Mouse (Mus musculus) forebrain, embryonic 15.5 days (tissue): ENCODE data around the gene Klrb1. TPM values are rescaled to one million over a fixed set of nuclear protein-coding genes. Genes with fewer than 3 reads are reported as not detected.

ENCODE experiments used
- ATAC-seq: fragments of 200-750 bp; cut with Nextera tagmentation; replicated peaks from 2 replicates; pipeline ENCODE4 v1.8.0; 2017; ENCODE audit warnings: mild to moderate bottlenecking, moderate TSS enrichment, moderate library complexity
- H3K27ac ChIP-seq: fragments of 300-500 bp; sonication (generic); replicated peaks from 2 replicates; pipeline ENCODE4 v1.5.1; 2015; ENCODE audit warnings: mild to moderate bottlenecking, inconsistent platforms
- H3K27me3 ChIP-seq: fragments of 300-500 bp; sonication (generic); 2 replicates; pipeline ENCODE4 v1.6.1; 2015; ENCODE audit warnings: inconsistent platforms
- H3K36me3 ChIP-seq: fragments of 300-500 bp; sonication (generic); 2 replicates; pipeline ENCODE4 v1.6.1; 2015; ENCODE audit warnings: mild to moderate bottlenecking, inconsistent platforms
- H3K4me1 ChIP-seq: fragments of 300-500 bp; sonication (generic); 2 replicates; pipeline ENCODE4 v1.6.1; 2015; ENCODE audit warnings: inconsistent platforms
- H3K4me2 ChIP-seq: fragments of 300-500 bp; sonication (generic); replicated peaks from 2 replicates; pipeline ENCODE4 v1.6.1; 2015; ENCODE audit warnings: mild to moderate bottlenecking, inconsistent platforms
- H3K4me3 ChIP-seq: fragments of 300-500 bp; sonication (generic); 2 replicates; pipeline ENCODE4 v1.5.1; 2015; ENCODE audit warnings: mild to moderate bottlenecking, inconsistent platforms
- H3K9ac ChIP-seq: fragments of 300-500 bp; sonication (generic); replicated peaks from 2 replicates; pipeline ENCODE4 v1.6.1; 2015; ENCODE audit warnings: mild to moderate bottlenecking, inconsistent platforms
- H3K9me3 ChIP-seq: fragments of 300-500 bp; sonication (generic); 2 replicates; pipeline ENCODE4 v1.6.1; 2016; ENCODE audit warnings: inconsistent platforms
- WGBS: fragments of 180-500 bp; shearing (Covaris S2); methylation state at CpG from one replicate; pipeline ENCODE4 v1.1.7; 2015; ENCODE audit warnings: mixed read lengths; 5-methylcytosine and 5-hydroxymethylcytosine counted together
- polyA plus RNA-seq: library from polyadenylated mRNA; unstranded; fragments of >200 nt; fragmentation: Nextera tagmentation; extraction: Ambion mirVana; gene quantifications from 2 replicates; pipeline ENCODE4 v1.2.1, GENCODE M21; 2015

Gene Klrb1
- polyA plus RNA-seq, 1 experiment from 2014 or later, result not detected

GRCm38 (mm10) chr6:128679574-128679973 lies 43.3 kb downstream of the Klrb1 start:
- Histone ChIP-seq H3K9me3 (no peaks in the 10 kb centered on the region), H3K27ac (no peak overlapping the region), H3K27me3 (no peaks in the 10 kb centered on the region), H3K9ac (no peak overlapping the region), H3K4me2 (no peak overlapping the region), H3K36me3 (no peaks in the 10 kb centered on the region), H3K4me1 (no peaks in the 10 kb centered on the region), H3K4me3 (no peak overlapping the region)
- no peak for ATAC-seq

GRCm38 (mm10) chr6:128669936-128670335 lies 52.9 kb downstream of the Klrb1 start:
- ATAC-seq, result no peak
- Histone ChIP-seq H3K27me3 (no peaks in the 10 kb centered on the region), H3K27ac (no peak overlapping the region), H3K4me1 (no peaks in the 10 kb centered on the region), H3K9ac (no peak overlapping the region), H3K4me2 (no peak overlapping the region), H3K4me3 (no peak overlapping the region), H3K36me3 (no peaks in the 10 kb centered on the region), H3K9me3 (no peaks in the 10 kb centered on the region)
- WGBS, result 60% methylated on average over 4 of the region's 4 CpGs

GRCm38 (mm10) chr6:128662206-128662605 lies 60.7 kb downstream of the Klrb1 start, which contains the start of gene Clec2h:
Gene Clec2h (plus strand): TSS chr6:128662385.
- no peaks in the 10 kb centered on the region for H3K4me1 ChIP-seq
- no peak for ATAC-seq
- H3K9ac ChIP-seq, result no peak within 1 kb of the TSS
- H3K4me3 ChIP-seq, result no peak within 1 kb of the TSS
- WGBS, result 6% methylated on average over 1 of the region's 1 CpGs
- H3K9me3 ChIP-seq, result no peaks in the 10 kb centered on the region
- H3K36me3 ChIP-seq, result no peaks in the 10 kb centered on the region
- no peaks in the 10 kb centered on the region for H3K27me3 ChIP-seq
- H3K4me2 ChIP-seq, result no peak within 1 kb of the TSS
- no peak within 1 kb of the TSS for H3K27ac ChIP-seq

- WGBS, result 100% methylated on average over 1 of the region's 1 CpGs
- no peaks in the 10 kb centered on the region for H3K36me3 ChIP-seq
- ATAC-seq, result no peak
- no peak overlapping the region for H3K4me2 ChIP-seq
- no peaks in the 10 kb centered on the region for H3K9me3 ChIP-seq
- H3K9ac ChIP-seq, result no peak overlapping the region
- H3K4me1 ChIP-seq, result no peaks in the 10 kb centered on the region
- H3K27me3 ChIP-seq, result no peaks in the 10 kb centered on the region
- no peak overlapping the region for H3K4me3 ChIP-seq
- H3K27ac ChIP-seq, result no peak overlapping the region
Observed at GRCm38 (mm10) chr6:128661249-128661648, 61.6 kb downstream of the Klrb1 start.

Other genes with a start within 250 kb of the Klrb1 start
- gene Pzp, start 196.3 kb downstream of the Klrb1 start, polyA plus RNA-seq, result 0.14 TPM in 1 of 2 replicates, not detected in the other
- gene A2ml1, start 141.5 kb downstream of the Klrb1 start, polyA plus RNA-seq, result 3.6 and 4.8 TPM in 2 replicates
- gene Klrb1a, start 99.5 kb downstream of the Klrb1 start, polyA plus RNA-seq, result not detected in 2 replicates
- gene Clec2h, start 60.7 kb downstream of the Klrb1 start, polyA plus RNA-seq, result not detected in 2 replicates
- gene Klrb1c, start 66.2 kb upstream of the Klrb1 start, polyA plus RNA-seq, result not detected in 2 replicates
- gene Gm44511, start 103.3 kb upstream of the Klrb1 start, polyA plus RNA-seq, result not detected in 2 replicates
- gene Klrb1b, start 103.3 kb upstream of the Klrb1 start, polyA plus RNA-seq, result not detected in 2 replicates
- gene Clec2i, start 164.5 kb upstream of the Klrb1 start, polyA plus RNA-seq, result not detected in 2 replicates
- gene BC035044, start 168.1 kb upstream of the Klrb1 start, polyA plus RNA-seq, result 0.46 and 0.60 TPM in 2 replicates
- gene Clec2g, start 211.3 kb upstream of the Klrb1 start, polyA plus RNA-seq, result not detected in 2 replicates